Mouse (Mus musculus) left cerebral cortex, postnatal 14 days (tissue): ENCODE results near the gene Rpf2. TPM values are rescaled to one million over a fixed set of nuclear protein-coding genes. Genes with fewer than 3 reads are reported as not detected.

Source experiments
- DNase-seq, 2 experiments: peaks; one replicate each; pipeline ENCODE4 v3.0.0; 2021 to 2022; ENCODE audit warnings: low spot score in 2 of 2, mixed read lengths in 1 of 2
- intact Hi-C: fragments of 180-260 bp; cut with DNase I; formaldehyde crosslinking; loops from one replicate; pipeline ENCODE4 v1.15.1; 2025
- total RNA-seq, 2 experiments: library from RNA; stranded (reverse); gene quantifications; 2 replicates each; pipeline ENCODE4 v1.2.3; 2021

Rpf2 gene
- total RNA-seq, 2 experiments from 2014 or later, result 20.4 to 25.6 TPM

- no peak for DNase-seq
- intact Hi-C loops, result no loop called here
Observed at GRCm38 (mm10) chr10:40185956-40186355, 60.9 kb downstream of the Rpf2 start.

- DNase-seq, result no peak
- intact Hi-C loops, result no loop called here
Observed at GRCm38 (mm10) chr10:40180011-40180410, 66.8 kb downstream of the Rpf2 start.

- intact Hi-C loops, result no loop called here
- no peak for DNase-seq
Observed at GRCm38 (mm10) chr10:40179142-40179541, 67.7 kb downstream of the Rpf2 start.

- intact Hi-C loops, result no loop called here
- DNase-seq, result peak; percentile 52 to 55
Observed at GRCm38 (mm10) chr10:40177323-40177962, 69.4 kb downstream of the Rpf2 start.

Other genes starting within 250 kb of the Rpf2 start
- under 1 TPM in 1 of 2 experiments, not detected in 1; 0.80 TPM for gene Mfsd4b1, start 221.8 kb downstream of the Rpf2 start, total RNA-seq
- gene Slc16a10, start 104.8 kb downstream of the Rpf2 start, total RNA-seq, result 1 to 10 TPM; 2.7 to 3.9 TPM
- 10 to 100 TPM; 19.2 to 21.3 TPM for gene Gtf3c6, start 11.1 kb upstream of the Rpf2 start, total RNA-seq
- 10 to 100 TPM; 60.2 to 61.9 TPM for gene Amd1, start 55.1 kb upstream of the Rpf2 start, total RNA-seq
- gene Cdk19, start 92.5 kb upstream of the Rpf2 start, total RNA-seq, result 10 to 100 TPM; 43.0 to 43.1 TPM